In genomic region chr9:44007323-44007722, GRCm38 (mm10) we compare ENCODE assay signal across 29 mouse cellular contexts. TPM values are rescaled to one million over a fixed set of nuclear protein-coding genes. Genes with fewer than 3 reads are reported as not detected.
DNase-seq lines count a peak whose midpoint lies in the region; ATAC-seq and TF ChIP-seq lines count a peak whose summit lies in the region.
"Had no signal": no experiment of that assay in that cellular context is flagged by ENCODE, and none has a peak within 500 bp of the region (broad histone marks: within the 10 kb centered on the region; RNA-seq: fewer than 3 reads in every experiment).

No protein-coding gene starts in this region.

- no peaks in the 10 kb centered on the region for H3K4me1 ChIP-seq in lung, embryonic 14.5 days (ENCODE audit: insufficient read depth)
- H3K4me1 ChIP-seq: heart, embryonic 15.5 days; intestine, embryonic 15.5 days had no signal

- WGBS in lung, embryonic 14.5 days: 55% methylated on average over 2 of the region's 2 CpGs

- no peak overlapping the region for H3K4me3 ChIP-seq in lung, embryonic 14.5 days (ENCODE audit: low read depth, low read length)
- H3K4me3 ChIP-seq: embryonic facial prominence, embryonic 13.5 days; erythroblast, embryonic 14.5 days; forebrain, embryonic 12.5 days; forebrain, embryonic 15.5 days; heart, embryonic 12.5 days; heart, embryonic 15.5 days; hindbrain, embryonic 10.5 days; hindbrain, embryonic 13.5 days; intestine, embryonic 15.5 days had no signal

- no peak overlapping the region for H3K4me2 ChIP-seq in lung, embryonic 14.5 days
- H3K4me2 ChIP-seq: embryonic facial prominence, embryonic 13.5 days; forebrain, embryonic 12.5 days; forebrain, embryonic 15.5 days; heart, embryonic 12.5 days; heart, embryonic 15.5 days; hindbrain, embryonic 13.5 days; intestine, embryonic 15.5 days had no signal

- no peaks in the 10 kb centered on the region for H3K27me3 ChIP-seq in lung, embryonic 14.5 days (ENCODE audit: insufficient read depth, low read length)
- H3K27me3 ChIP-seq: embryonic facial prominence, embryonic 13.5 days; forebrain, embryonic 12.5 days; forebrain, embryonic 15.5 days; heart, embryonic 15.5 days; hindbrain, embryonic 13.5 days; intestine, embryonic 15.5 days had no signal

- no peak overlapping the region for H3K27ac ChIP-seq in lung, embryonic 14.5 days (ENCODE audit: low read depth)
- H3K27ac ChIP-seq: embryonic facial prominence, embryonic 13.5 days; forebrain, embryonic 12.5 days; forebrain, embryonic 15.5 days; heart, embryonic 15.5 days; hindbrain, embryonic 10.5 days; hindbrain, embryonic 13.5 days; intestine, embryonic 15.5 days had no signal

- no peaks in the 10 kb centered on the region for H3K36me3 ChIP-seq in lung, embryonic 14.5 days (ENCODE audit: insufficient read depth)
- H3K36me3 ChIP-seq: embryonic facial prominence, embryonic 13.5 days; forebrain, embryonic 12.5 days; forebrain, embryonic 15.5 days; G1E; heart, embryonic 12.5 days; heart, embryonic 15.5 days; hindbrain, embryonic 10.5 days; hindbrain, embryonic 13.5 days; intestine, embryonic 15.5 days had no signal

- DNase-seq in embryo, embryonic 10.5 days (ENCODE audit: low spot score): peak; percentile 40
- DNase-seq in embryo, embryonic 9.5 days (ENCODE audit: extremely low spot score): no peak
- DNase-seq in lung, embryonic 14.5 days: peak; percentile 60
- no peak for DNase-seq in lung, postnatal 25 days (ENCODE audit: low spot score)
- peak; percentile 54 for DNase-seq in NIH3T3 (ENCODE audit: low read depth)
- no peak for DNase-seq in yolk sac, embryonic 10.5 days (ENCODE audit: low spot score)
- DNase-seq: adrenal gland, adult 8-10 months; adrenal gland, postnatal 25 days; B cell, adult 2 months; cerebellum, adult 11-12 months; cerebellum, adult 8-10 months; cerebellum, postnatal 10 days; cerebellum, postnatal 36 days; gastrocnemius, postnatal 25 days; heart, adult 18-20 months; heart, postnatal 10 days; heart, postnatal 36 days had no signal

- no peak for ATAC-seq in lung, embryonic 14.5 days (ENCODE audit: insufficient read depth)
- ATAC-seq: activated CD4-positive, CD25-positive, alpha-beta regulatory T cell, adult 4 months; forebrain, embryonic 15.5 days; hindbrain, embryonic 16.5 days; intestine, embryonic 15.5 days had no signal

- H3K9ac ChIP-seq in lung, embryonic 14.5 days: no peak overlapping the region
- H3K9ac ChIP-seq: embryonic facial prominence, embryonic 13.5 days; forebrain, embryonic 12.5 days; forebrain, embryonic 15.5 days; heart, embryonic 12.5 days; heart, embryonic 15.5 days; hindbrain, embryonic 13.5 days; intestine, embryonic 15.5 days had no signal

- no peak for TF ChIP-seq CTCF in lung, embryonic 14.5 days (IDR thresholded peaks at IDR 0.05; ENCODE audit: low read depth)

- no peaks in the 10 kb centered on the region for H3K9me3 ChIP-seq in lung, embryonic 14.5 days (ENCODE audit: low read depth, low read length)
- H3K9me3 ChIP-seq: embryonic facial prominence, embryonic 13.5 days; forebrain, embryonic 12.5 days; forebrain, embryonic 15.5 days; G1E; heart, embryonic 12.5 days; heart, embryonic 15.5 days; hindbrain, embryonic 10.5 days; hindbrain, embryonic 13.5 days; intestine, embryonic 15.5 days had no signal

RNA-seq across cellular contexts. Expression of gene Thy1, which starts 35.9 kb away (rescaled TPM):
- 0.46 and 0.70 TPM in 2 replicates for polyA plus RNA-seq in lung, embryonic 14.5 days (2014; fragmentation: Nextera tagmentation; extraction: Ambion mirVana)
- polyA plus RNA-seq: erythroblast, embryonic 14.5 days; forebrain, embryonic 12.5 days; G1E had no signal

RNA-seq across cellular contexts. Expression of gene Usp2, which starts 59.5 kb away (rescaled TPM):
- polyA plus RNA-seq in lung, embryonic 14.5 days (2014; fragmentation: Nextera tagmentation; extraction: Ambion mirVana): 7.5 and 8.8 TPM in 2 replicates
- polyA plus RNA-seq: erythroblast, embryonic 14.5 days had no signal

Comparison
In these comparisons a context has a peak if more than half of its experiments do, and no peak if none do; other contexts are left out.
1. DNase-seq: peak in embryo, embryonic 10.5 days (single experiment), lung, embryonic 14.5 days (single experiment) and NIH3T3 (single experiment); none in embryo, embryonic 9.5 days (single experiment), lung, postnatal 25 days (single experiment) and yolk sac, embryonic 10.5 days (single experiment).